Mouse (Mus musculus) activated CD4-positive, CD25-positive, alpha-beta regulatory T cell, adult 9 weeks (primary cell): Measurements from ENCODE around the gene Rasa2. TPM values are rescaled to one million over a fixed set of nuclear protein-coding genes. Genes with fewer than 3 reads are reported as not detected.

Experiments
- polyA plus RNA-seq: library from polyadenylated mRNA; unstranded; fragments of 100-300 nt; shearing (Covaris generic); gene quantifications from one replicate; pipeline ENCODE4 v1.2.1, GENCODE M21; 2017

Rasa2 gene
- polyA plus RNA-seq = 38.8 TPM

GRCm38 (mm10) chr9:96631389-96632072, at the start of gene Rasa2:
Gene Rasa2 (minus strand): TSS chr9:96631617.

GRCm38 (mm10) chr9:96524972-96525506, 106.4 kb downstream of the Rasa2 start, which contains the start of gene Gm28729:
Gene Gm28729 (minus strand): TSS chr9:96525264.

Other genes starting within 250 kb of the Rasa2 start
- 106 TPM for gene Rnf7, start 152.9 kb downstream of the Rasa2 start, polyA plus RNA-seq
- not detected for gene Gm28729, start 106.4 kb downstream of the Rasa2 start, polyA plus RNA-seq
- 35.9 TPM for gene Zbtb38, start 121.2 kb upstream of the Rasa2 start, polyA plus RNA-seq